Mouse (Mus musculus) Muller cell, postnatal 12 days (primary cell): ENCODE results near the gene Ntf5.
"Not testable (repeated sequence)": the region's sequence is repeated elsewhere in the genome, so short reads cannot be mapped to it uniquely, and the experiment has no call there.

ENCODE experiments used
- DNase-seq: peaks from one replicate; pipeline ENCODE4 v3.0.0-alpha.2; 2015; ENCODE audit errors: inconsistent ontology term

Ntf5 gene

DNA sequence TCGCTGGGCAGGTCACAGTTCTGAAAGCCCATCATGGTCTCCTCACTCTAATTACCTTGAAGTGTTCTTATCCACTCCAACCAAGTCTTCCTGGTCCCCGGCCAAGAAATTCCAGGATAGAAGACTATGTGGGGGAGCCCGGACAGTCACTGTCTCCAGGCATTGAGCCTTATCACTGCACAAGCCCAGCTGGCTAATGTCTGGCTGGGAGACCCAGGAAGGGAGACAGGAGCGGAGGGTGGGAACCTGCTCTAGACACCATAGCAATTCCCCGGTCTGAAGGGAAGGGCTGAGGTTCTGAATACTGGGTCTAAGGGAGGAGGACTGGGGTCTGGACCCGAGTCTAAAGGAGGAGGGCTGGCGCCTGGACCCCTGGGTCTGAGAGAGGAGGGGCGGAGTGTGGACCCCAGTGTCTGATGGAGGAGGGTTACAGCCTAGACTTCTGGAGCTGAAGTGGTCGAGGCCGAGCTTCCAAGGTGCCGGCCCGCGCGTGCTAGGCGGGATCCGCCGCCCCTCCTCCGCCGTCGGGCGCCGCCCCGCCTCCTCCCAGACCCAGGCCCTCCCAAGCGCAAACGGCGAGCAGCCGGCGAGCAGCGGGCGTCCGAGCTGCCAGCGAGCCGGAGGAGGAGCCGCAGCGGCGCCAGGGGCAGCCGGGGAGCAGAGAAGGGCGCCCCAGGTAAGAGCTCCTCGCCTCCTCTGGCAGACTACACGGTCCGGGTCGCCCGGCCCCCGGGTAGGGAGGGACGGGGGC lies at the start of gene Ntf5:
Gene Ntf5 (plus strand): TSS at position 583 of the 751 bp plus-strand sequence.
- peak; percentile 49 for DNase-seq

DNA sequence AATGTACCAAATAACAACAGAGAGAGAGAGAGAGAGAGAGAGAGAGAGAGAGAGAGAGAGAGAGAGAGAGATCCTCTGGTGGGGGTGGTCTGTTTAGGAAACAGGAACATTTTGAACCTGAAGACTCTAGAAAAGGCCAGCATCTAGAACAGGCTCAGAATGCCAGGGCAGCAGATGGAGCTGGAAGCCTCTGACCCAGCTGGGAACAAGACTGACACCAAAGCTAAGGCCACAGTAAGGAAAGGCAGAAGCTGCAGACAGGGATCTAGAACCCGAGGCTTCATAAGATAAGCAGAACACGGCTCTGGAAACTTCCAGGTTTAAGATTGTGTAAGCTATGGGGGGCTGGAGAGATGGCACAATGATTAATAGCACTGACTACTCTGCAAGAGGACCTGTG lies 49.5 kb upstream of the Ntf5 start:
- no peak for DNase-seq

DNA sequence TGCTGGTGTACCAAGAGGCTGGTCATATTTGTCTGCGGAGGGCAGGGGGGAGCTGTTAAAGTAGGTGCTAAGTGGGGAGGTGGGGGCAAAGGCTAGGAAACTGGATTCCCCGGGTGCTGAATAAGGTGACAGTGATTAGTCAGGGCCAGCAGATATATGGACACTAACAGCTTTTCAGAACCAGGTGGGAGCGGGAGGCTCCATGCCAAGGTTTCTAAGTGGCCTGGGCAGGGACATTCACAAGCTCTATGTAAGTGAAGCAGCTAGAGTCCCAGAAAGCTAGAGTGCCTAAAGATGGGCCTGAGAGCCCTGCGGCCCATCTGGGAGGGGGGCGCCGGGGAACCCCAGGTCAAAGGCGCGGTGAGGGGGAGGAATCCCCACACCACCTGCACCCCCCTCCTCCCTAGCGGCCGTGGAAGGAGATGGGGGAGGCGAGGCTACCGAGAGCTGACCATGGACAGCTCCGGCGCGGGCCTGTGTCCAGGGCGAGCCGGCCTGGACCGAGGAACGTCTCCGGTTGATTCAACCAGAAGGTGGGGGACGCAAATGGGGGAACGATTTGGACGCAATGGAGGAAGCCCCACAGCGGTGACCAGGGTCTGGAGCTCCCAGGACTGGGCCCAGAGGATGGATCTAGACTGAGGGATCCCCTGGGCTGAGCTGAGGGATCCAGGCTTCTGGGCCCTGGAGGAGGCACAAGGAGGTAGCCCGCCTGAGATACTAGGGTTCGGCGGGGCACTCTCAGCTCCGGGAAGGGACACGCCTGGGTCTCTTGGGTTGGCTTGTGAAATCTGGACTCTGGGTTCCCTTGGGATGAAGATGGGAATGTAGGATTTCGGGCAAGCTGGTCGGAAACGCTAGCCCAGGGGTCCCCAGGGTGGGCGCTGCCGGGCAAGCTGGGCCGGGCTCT lies 47.5 kb upstream of the Ntf5 start:
- DNase-seq, result peak; percentile 75

DNA sequence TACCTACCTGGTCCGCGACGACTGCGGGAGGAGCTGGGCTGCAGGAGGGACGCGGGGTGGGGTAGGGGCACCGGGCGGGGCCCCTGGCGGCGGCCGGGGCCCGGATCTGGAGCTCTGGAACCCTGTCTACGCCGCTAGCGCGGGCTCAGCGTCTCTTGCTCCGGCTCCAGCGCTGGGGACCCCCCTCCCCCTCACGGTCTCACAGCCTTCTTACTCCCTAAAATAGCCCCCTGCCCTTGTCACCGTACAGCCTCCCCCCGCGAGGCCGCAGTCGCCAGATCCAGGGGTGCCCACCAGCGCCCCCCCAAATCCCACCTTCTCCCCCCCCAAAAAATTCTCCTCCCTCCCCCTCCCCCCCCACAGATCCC lies 46.9 kb upstream of the Ntf5 start, which contains the start of gene Ppfia3:
Gene Ppfia3 (minus strand): TSS at position 368 of the 368 bp plus-strand sequence.
- no peak for DNase-seq

DNA sequence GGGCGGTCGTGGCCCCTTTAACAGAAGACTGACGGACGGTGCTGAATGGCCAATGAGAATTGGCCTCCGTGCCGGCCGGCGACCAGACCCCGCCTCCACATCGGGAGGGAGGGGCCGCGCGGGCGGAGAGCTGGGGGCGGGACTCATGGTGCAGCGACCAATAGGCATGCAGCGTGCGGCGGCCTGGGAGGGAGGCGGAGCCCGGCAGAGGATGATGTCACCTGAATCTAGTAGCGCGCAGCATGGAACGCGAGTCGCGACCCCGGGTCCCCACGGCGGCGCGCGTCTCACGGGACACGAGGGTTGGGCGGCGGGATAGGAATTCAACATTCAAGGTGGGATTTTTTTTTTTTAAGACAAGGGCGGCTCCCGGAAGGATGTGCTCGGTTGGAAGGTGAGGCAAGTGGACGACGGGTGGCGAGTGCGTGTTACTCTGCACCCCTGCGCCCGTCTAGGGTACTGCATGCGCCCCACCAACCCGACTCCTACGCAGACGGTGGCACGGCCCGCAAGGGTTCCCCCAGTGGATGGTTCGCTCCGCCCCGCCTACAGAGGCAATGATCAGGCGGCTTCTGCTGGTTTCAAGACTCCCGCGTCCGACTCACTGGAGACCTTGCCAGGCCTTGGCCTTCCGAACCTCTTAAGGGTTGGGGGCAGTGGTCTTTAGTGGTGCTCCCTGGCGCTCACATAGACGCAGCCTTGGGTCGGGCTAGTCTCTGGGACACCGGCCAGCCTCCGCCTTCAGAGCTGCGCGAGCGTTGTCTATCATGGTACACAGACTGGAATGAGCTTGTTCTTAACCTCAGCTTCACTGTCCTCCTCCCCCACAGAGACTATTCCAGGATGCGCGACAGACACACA lies 46.2 kb upstream of the Ntf5 start:
- peak; percentile 99 for DNase-seq

DNA sequence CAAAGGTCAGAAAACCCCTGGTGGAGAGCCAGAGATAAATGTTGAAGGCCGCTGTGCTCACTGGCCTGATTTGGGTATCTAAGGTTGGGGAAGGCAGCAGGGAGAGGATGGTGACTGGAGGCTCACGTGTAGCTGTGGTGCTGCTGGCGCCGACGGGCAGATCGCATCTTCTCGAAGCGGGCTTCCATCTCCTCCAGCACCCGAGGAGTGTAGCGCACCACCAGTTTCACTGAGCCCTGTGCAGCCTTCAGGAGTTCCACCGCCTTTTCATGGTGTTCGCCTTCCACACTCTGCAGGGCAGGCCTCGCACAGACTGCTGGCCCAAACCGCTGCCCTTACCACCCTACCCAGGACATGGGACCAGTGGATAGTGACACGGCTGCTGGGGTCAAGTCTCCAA lies 45.3 kb upstream of the Ntf5 start:
- no peak for DNase-seq

DNA sequence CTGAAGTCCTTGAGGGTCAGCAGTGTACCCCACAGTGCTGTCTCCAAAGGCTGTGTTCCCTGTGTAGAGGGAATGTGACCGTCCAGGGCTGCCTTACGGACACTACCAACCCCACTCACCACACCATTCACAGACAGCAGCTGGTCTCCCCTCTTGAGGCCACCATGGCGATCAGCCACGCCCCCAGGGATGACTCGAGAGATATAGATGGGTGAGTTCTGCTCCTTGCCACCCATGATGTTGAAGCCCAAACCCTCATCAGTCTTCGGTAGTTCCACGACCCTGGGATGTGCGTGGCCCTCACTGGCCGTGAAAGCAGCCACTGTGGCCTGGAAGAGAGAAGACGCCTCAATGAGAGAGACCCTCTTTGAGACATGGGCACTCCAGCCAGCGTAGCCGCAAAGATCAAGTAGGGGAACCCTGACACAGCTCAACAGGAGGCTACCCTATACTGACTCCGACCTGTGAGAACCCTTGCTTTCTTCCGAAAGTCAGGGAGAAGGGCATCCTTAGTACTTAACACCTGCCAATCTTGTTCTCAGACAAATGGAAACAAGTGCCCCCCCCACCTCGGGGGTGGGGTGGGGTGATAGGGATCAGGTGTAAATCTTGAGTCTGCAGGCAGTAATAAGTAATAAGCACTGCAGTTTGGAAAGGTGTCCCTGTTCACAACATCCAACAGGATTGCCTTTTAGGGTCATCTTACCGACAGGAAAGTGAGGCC lies 44.3 kb upstream of the Ntf5 start:
- no peak for DNase-seq

DNA sequence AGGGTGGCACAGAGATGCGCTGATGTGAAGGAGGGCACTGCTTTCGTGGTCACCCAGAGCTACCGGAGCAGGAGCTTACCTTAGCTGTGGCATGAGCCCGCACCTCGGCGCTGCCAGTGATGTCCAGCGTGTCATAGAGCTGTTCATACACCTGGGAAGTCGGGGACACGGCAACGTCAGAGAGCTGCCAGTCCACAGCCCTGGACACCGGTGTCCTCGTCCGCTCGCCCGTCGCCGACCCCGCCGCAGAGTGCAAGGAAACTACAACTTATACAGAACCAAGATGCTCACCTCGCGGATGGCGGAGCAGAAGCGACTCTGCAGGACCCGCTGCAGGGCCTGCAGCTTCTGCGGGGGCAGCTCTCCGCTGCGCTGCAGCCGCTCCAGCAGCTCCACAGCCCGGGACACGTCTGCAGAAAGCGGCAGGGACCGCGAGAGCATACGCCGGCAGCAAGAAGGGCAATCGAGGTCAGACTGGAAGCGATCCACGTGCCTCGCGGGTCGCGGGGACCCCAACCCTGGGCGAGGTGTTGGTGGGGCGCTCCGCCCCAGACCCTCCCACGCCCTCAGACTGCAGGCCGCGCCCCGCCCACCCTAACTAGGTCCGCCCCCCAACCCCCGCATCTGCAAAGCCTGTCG lies 43.5 kb upstream of the Ntf5 start:
- no peak for DNase-seq

DNA sequence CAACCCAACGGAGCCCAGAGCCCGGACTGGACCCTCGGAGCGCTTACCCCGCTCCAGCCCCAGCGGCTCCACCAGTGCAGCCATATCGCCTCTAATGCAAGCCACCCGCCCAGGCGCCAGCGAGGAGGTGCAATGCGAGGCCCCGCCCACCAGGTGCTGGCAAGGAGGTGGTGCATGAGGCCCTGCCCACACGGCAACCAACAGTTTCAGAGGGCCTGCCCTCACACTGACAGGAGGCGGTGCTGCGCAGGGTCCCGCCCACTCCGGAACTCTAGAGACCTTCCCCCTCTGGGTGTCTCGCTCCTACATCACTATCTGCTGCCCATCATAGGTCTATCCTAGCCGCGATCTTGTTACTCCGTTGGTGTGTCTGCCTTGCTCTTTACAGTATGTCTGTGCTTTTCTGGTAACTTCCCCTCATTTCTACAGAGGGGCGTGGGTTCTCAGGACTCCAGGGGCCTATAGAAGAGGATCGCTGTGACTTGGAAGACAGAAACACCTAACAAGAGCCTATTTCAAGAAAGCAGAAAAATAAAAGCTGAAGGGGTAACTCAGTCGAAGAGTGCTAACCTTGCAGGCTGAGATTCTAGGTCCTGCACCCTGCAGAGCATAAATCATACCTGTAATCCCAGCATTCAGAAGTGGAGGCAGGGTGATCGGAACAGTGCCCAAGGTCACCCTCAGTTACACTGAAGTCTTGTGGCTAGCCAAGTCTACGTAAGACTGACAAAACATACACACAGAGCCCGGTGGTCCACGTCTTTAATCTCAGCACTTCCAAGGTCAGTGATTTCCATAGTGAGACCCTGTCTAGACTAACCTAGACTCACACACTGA lies 42.8 kb upstream of the Ntf5 start, which contains the start of gene Lin7b:
Gene Lin7b (minus strand): TSS at position 109 of the 837 bp plus-strand sequence.
- DNase-seq, result peak; percentile 94

DNA sequence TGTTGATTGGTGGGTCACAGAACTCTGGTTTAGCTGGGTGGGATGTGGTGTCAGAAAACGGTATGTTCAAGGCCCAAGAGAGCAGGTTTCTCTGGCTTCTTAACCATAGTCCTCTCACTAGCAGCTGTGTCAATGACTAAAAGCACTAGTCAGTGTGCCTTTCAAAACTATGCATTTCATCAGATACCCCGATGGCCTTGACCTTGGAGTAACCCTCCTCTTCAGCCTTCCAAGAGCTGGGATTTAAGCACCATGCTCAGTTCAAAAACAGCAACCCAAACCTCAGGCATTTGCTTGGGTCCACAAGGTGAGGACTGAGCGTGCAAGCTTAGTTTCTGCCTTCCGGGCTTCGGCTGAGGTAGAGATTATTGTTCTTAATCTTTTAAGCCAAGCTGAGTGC lies 41.1 kb upstream of the Ntf5 start:
- no peak for DNase-seq

DNA sequence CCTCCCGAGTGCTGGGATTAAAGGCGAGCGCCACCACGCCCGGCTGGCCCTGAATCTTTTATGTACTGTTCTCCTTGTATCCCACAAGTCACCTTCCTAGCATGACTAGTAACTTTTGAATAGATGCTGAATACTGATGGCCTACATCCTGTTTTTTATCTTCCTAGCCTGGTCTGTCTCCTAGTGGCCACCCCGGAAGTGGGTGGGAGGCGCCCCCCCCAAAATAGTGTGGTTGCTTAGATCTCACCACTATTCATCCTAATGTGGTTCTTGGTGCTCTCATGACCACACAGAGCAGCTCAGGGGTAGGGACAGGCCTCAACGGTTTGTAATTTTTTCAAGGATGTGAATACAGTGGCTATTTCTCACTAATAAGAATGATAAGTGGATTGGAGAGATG lies 38.9 kb upstream of the Ntf5 start:
- no peak for DNase-seq

DNA sequence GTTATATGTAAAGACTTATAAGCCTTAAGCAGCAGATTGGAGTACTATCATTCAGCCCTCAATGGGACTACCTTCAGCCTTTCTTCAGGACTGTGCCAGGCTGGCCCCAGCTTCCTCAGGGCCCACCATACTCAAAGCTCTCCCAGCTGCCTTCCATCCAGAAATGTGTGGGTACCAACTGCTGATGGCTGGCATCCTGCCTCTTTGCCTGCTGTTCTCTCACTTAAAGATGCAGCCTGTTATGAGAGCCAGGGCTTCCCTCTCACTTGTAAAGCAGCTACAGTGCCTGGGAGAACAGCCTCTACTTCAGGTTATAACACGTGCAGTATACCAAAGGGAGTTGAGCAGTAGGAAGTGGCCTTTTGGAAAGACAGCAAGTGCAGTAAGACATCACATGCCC lies 37.4 kb upstream of the Ntf5 start:
- DNase-seq, result no peak

DNA sequence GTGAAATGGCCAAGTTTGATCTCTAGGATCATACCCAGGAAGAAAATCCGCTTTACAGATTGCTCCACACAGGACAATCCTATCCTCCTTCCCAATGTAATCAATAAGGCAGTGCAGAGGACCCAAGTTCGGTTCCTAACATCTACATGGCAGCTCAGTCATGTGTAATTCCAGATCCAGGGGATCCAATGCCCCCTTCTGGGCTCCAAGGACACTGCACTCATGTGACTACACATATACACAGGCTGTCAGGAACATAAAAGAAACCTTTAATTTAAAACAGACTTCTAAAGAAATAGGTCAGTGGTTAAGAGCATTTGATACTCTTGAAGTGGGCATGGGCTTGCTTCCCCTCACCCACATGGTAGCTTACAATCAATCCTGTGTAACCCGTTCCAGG lies 27.4 kb upstream of the Ntf5 start:
- DNase-seq, result no peak

DNA sequence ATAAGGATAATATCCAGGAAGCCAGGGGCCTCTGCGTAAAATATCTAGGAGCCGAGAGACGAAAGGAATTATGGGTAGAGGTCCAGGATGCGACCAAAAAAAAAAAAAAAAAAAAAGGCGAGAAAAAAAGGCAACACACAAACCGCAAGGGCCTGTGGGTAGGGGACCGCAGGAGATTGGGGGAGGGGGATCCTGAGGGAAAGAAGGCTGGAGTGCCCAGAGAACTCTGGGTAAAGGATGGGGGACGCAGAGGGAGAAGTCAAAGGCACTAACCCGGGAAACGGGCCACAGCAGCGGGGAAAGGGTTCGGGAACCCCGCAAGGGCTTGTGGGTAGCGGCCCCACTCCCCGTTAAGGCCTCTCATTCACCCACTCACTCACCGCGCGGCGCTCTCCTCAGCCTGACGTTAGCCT lies 18.4 kb upstream of the Ntf5 start:
- no peak for DNase-seq

DNA sequence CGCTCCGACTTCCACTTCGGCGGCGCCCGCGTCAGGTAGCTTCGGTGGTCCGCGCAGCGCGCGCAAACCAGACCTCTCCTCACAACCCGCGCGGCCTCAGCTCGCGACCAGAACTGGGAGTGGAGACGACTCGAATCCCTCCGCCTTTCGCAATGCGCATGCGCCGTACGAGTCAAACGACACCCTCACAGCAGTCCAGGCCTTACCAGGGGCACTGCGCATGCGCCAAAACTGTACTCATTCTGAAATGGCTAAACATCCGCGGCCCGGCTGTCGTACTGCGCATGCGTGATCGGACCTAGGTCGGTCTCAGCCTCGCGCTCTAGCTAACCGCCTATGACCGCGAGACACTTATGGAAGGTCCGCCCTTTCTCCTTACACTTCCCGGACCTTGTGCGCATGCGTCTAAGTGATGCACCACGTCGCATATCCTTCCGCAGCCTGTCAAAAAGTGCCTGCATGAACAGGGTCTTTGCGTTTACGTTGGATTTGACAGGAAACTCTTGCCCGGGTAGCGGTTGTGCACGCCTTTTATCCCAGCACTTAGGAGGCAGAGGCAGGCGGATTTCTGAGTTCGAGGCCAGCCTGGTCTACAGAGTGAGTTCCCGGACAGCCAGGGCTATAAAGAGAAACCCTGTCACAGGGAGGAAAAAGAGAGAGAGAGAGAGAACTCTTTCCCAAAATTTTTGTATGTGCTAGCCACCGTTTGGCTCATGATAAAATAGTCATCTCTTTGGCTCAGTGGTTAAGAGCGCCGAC lies 17.7 kb upstream of the Ntf5 start, which contains the start of gene Snrnp70:
Gene Snrnp70 (minus strand): TSS at position 165 of the 759 bp plus-strand sequence.
- DNase-seq, result peak; percentile 99

DNA sequence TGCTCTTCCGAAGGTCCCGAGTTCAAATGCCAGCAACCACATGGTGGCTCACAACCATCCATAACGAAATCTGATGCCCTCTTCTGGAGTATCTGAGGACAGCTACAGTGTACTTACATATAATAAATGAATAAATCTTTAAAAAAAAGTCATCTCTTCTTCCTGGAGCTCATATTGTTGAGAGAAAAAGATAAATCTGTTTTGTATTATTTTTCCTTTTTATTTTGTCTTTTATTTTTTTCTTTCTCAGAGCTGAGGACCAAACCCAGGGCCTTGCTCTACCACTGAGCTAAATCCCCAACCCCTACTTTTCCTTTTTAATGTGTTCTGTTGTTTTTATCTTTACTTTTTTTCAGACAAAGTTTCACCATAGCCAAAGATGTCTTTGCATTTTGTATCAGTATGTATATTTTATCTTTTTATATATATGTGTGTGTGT lies 17.1 kb upstream of the Ntf5 start:
- not testable (repeated sequence) for DNase-seq

DNA sequence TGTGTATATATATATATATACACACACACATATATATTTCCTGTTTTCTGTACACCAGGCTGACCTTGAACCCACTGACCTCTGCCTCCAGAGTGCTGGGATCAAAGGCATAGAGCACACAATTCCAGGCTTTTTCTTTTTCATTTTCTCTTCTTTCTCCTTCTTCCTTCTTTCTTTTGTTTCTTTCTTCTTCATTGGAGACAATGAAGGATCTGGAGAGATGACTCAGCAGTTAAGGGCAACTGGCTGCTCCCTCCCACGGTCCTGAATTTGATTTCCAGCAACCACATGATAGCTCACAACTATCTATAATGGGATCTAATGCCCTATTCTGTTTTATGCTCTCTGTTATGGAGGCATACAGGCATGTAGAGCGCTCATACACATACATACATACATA lies 16.7 kb upstream of the Ntf5 start:
- DNase-seq, result no peak

DNA sequence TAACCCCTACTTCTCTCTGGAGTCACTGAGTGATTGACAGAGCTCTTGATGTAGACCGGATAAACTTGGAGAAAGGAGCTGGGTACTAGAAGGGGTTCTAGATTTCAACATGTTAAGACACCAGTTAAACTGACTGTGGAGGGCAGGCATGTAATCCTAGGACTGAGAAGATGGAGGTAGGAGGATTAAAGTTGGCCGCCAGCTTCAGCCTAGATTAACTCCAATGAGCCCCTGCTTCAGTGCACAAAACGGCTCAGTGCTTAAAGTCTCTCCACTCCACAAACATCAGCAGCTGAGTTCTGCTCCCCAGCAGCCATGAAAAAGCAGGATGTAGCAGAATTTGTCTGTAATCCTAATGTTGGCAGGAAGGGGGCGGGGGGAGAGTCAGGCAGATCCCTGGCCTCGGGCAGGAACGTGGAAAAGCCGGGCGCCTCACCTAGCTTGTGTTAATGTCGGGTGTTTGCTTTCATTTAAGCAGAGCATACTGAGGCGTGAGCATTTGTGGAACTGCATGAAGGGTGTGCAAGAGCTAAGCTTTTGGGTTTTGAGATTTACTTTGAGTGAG lies 11.9 kb upstream of the Ntf5 start:
- DNase-seq, result no peak
